Mouse (Mus musculus) forebrain, embryonic 14.5 days (tissue): ENCODE data around the gene Bid. TPM values are rescaled to one million over a fixed set of nuclear protein-coding genes. Genes with fewer than 3 reads are reported as not detected.

ENCODE experiments used
- polyA plus RNA-seq: library from polyadenylated mRNA; unstranded; fragments of >200 nt; fragmentation: Nextera tagmentation; extraction: Ambion mirVana; gene quantifications from 2 replicates; pipeline ENCODE4 v1.2.1, GENCODE M21; 2014

Gene Bid
- polyA plus RNA-seq, 1 experiment from 2014 or later = 28.9 TPM

Other genes starting within 250 kb of the Bid start
- gene Slc25a18, start 143.3 kb downstream of the Bid start, polyA plus RNA-seq = 2.0 and 3.0 TPM in 2 replicates
- gene Atp6v1e1, start 94.1 kb downstream of the Bid start, polyA plus RNA-seq = 255 and 275 TPM in 2 replicates
- 31.2 and 31.3 TPM in 2 replicates for gene Bcl2l13, start 80.6 kb downstream of the Bid start, polyA plus RNA-seq
- 19.4 and 34.0 TPM in 2 replicates for gene Mical3, start 214.1 kb upstream of the Bid start, polyA plus RNA-seq